Mouse (Mus musculus) liver, embryonic 12.5 days (tissue): ENCODE measurements around the gene Sdc4. TPM values are rescaled to one million over a fixed set of nuclear protein-coding genes. Genes with fewer than 3 reads are reported as not detected.

Experiments used
- ATAC-seq: fragments of 200-750 bp; cut with Nextera tagmentation; 2 replicates; pipeline ENCODE4 v1.8.0; 2017; ENCODE audit warnings: moderate number of reproducible peaks, mild to moderate bottlenecking, moderate library complexity
- H3K27ac ChIP-seq: fragments of 300-500 bp; sonication (generic); 2 replicates; pipeline ENCODE4 v1.5.1; 2016; ENCODE audit warnings: mild to moderate bottlenecking
- H3K27me3 ChIP-seq: fragments of 300-500 bp; sonication (generic); replicated peaks from 2 replicates; pipeline ENCODE4 v1.6.1; 2016; ENCODE audit warnings: mild to moderate bottlenecking, moderate library complexity
- H3K36me3 ChIP-seq: fragments of 300-500 bp; sonication (generic); 2 replicates; pipeline ENCODE4 v1.6.1; 2016; ENCODE audit warnings: mild to moderate bottlenecking, moderate library complexity
- H3K4me1 ChIP-seq: fragments of 300-500 bp; sonication (generic); 2 replicates; pipeline ENCODE4 v1.6.1; 2016
- H3K4me2 ChIP-seq: fragments of 300-500 bp; sonication (generic); 2 replicates; pipeline ENCODE4 v1.6.1; 2016; ENCODE audit warnings: mild to moderate bottlenecking, moderate library complexity
- H3K4me3 ChIP-seq: fragments of 300-500 bp; sonication (generic); 2 replicates; pipeline ENCODE4 v1.5.1; 2016; ENCODE audit warnings: mild to moderate bottlenecking, moderate library complexity
- H3K9ac ChIP-seq: fragments of 300-500 bp; sonication (generic); 2 replicates; pipeline ENCODE4 v1.6.1; 2016; ENCODE audit warnings: mild to moderate bottlenecking, moderate library complexity
- H3K9me3 ChIP-seq: fragments of 300-500 bp; sonication (generic); replicated peaks from 2 replicates; pipeline ENCODE4 v1.6.1; 2016; ENCODE audit warnings: mild to moderate bottlenecking, moderate library complexity
- WGBS: fragments of 180-500 bp; shearing (Covaris S2); methylation state at CpG from one replicate; pipeline ENCODE4 v1.1.7; 2016; ENCODE audit not compliant: insufficient replicate concordance; 5-methylcytosine and 5-hydroxymethylcytosine counted together
- polyA plus RNA-seq: library from polyadenylated mRNA; unstranded; fragments of >200 nt; fragmentation: Nextera tagmentation; extraction: Ambion mirVana; gene quantifications from 2 replicates; pipeline ENCODE4 v1.2.1, GENCODE M21; 2016

Gene Sdc4
- polyA plus RNA-seq, result 31.3 and 31.8 TPM in 2 replicates

DNA sequence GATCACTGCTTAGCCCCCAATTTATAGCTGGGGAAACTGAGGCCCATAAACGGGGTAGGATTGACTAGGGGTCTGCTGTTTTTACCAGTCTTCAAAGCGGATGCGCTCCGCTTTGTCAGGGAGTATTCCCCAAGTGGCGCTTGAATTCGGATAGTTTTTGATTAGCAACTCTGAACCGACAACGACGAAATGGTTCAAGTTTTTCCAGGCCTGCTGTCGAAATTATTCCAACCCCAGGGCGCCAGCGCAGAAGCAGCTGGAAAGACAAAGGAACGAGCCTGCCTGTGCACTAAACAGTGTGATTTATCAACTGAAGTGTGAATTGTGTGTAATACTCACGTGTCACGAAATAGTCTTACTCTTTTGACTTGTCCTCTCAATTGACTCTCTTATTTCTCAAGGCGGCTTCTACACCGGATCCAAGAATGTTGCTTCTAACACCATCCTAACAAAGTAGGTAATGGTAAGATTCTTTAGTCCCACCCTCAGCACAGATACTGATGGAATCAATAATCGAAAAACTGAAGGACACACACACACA lies at the start of gene Sdc4:
TSS of gene Sdc4 (minus strand) at position 428 of the 541 bp plus-strand sequence.
- no peak for ATAC-seq
- H3K36me3 ChIP-seq, result no peaks in the 10 kb centered on the region
- H3K27me3 ChIP-seq, result peaks cover 59% of the 10 kb centered on the region
- H3K9ac ChIP-seq, result peak within 1 kb of the TSS; percentile 62
- 9% methylated on average over 18 of the region's 18 CpGs for WGBS
- H3K27ac ChIP-seq, result no peak within 1 kb of the TSS
- peak within 1 kb of the TSS; percentile 57 for H3K4me2 ChIP-seq
- H3K9me3 ChIP-seq, result no peaks in the 10 kb centered on the region
- peak within 1 kb of the TSS; percentile 56 for H3K4me3 ChIP-seq
- H3K4me1 ChIP-seq, result 0 out of 2 replicates have a peak, but pooled peaks cover 4% of the 10 kb centered on the region

- no peak overlapping the region for H3K4me3 ChIP-seq
- ATAC-seq, result no peak
- peaks cover 12% of the 10 kb centered on the region; the same call in 1 of the 2 replicates for H3K4me1 ChIP-seq
- H3K4me2 ChIP-seq, result no peak overlapping the region
- H3K27ac ChIP-seq, result no peak overlapping the region
- 63% methylated on average over 9 of the region's 9 CpGs for WGBS
- 0 out of 2 replicates have a peak, but pooled peaks cover 3% of the 10 kb centered on the region for H3K36me3 ChIP-seq
- H3K27me3 ChIP-seq, result peaks cover 57% of the 10 kb centered on the region
- H3K9ac ChIP-seq, result no peak overlapping the region
- H3K9me3 ChIP-seq, result no peaks in the 10 kb centered on the region
Measured at GRCm38 (mm10) chr2:164487812-164488211, 44.1 kb upstream of the Sdc4 start.

DNA sequence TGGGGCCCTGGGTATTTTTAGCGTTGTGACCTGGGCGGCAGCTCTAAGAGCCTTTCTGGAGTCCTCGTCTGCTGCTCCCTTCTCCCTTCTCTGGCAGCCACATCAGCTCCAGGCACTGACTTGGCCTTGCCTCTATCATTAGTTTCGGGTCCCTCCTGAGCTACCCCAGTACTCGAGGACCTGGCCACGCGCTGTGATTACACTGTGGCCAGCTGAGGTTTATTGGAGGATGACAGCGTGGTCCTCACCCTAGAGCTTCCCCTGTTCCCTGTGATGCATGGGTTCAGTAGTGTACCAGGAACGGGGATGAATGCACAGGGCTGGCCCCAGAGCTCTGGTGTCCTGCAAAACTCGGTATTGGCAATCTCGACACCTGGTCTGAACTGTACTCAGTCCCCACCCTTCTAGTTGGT lies 43.4 kb upstream of the Sdc4 start:
- whole genome bisulfite sequencing, result 17% methylated on average over 11 of the region's 11 CpGs
- Histone ChIP-seq H3K27ac (no peak overlapping the region), H3K9me3 (no peaks in the 10 kb centered on the region), H3K4me1 (peaks cover 12% of the 10 kb centered on the region; the same call in 1 of the 2 replicates), H3K4me3 (peak overlapping the region; percentile 61), H3K4me2 (peak overlapping the region; percentile 71), H3K27me3 (peaks cover 57% of the 10 kb centered on the region), H3K9ac (0 out of 2 replicates have a peak overlapping the region, but pooled peaks have one; percentile 40), H3K36me3 (0 out of 2 replicates have a peak, but pooled peaks cover 3% of the 10 kb centered on the region)
- ATAC-seq, result peak; percentile 19; the same call in 1 of the 2 replicates

- Histone ChIP-seq H3K4me1 (peaks cover 12% of the 10 kb centered on the region; the same call in 1 of the 2 replicates), H3K27me3 (peaks cover 57% of the 10 kb centered on the region), H3K9me3 (no peaks in the 10 kb centered on the region), H3K9ac (peak overlapping the region; percentile 40), H3K27ac (no peak overlapping the region), H3K4me3 (peak overlapping the region; percentile 61), H3K4me2 (peak overlapping the region; percentile 71), H3K36me3 (0 out of 2 replicates have a peak, but pooled peaks cover 3% of the 10 kb centered on the region)
- ATAC-seq, result peak; percentile 18; the same call in 1 of the 2 replicates
- under 1% methylated on average over 90 of the region's 90 CpGs for WGBS
Measured at GRCm38 (mm10) chr2:164486258-164487114, 42.8 kb upstream of the Sdc4 start.

- ATAC-seq, result 0 out of 2 replicates have a peak, but pooled peaks have one; percentile 28
- Histone ChIP-seq H3K4me3 (peak within 1 kb of the TSS; percentile 61), H3K9ac (peak within 1 kb of the TSS; percentile 40), H3K27ac (no peak within 1 kb of the TSS), H3K4me2 (peak within 1 kb of the TSS; percentile 71), H3K27me3 (peaks cover 57% of the 10 kb centered on the region), H3K36me3 (0 out of 2 replicates have a peak, but pooled peaks cover 2% of the 10 kb centered on the region), H3K9me3 (no peaks in the 10 kb centered on the region), H3K4me1 (peaks cover 12% of the 10 kb centered on the region; the same call in 1 of the 2 replicates)
- 5% methylated on average over 26 of the region's 26 CpGs for WGBS
Measured at GRCm38 (mm10) chr2:164485681-164486257, 42.1 kb upstream of the Sdc4 start, which contains the start of gene Dbndd2. Dbndd2 (plus strand) TSS chr2:164486106.

DNA sequence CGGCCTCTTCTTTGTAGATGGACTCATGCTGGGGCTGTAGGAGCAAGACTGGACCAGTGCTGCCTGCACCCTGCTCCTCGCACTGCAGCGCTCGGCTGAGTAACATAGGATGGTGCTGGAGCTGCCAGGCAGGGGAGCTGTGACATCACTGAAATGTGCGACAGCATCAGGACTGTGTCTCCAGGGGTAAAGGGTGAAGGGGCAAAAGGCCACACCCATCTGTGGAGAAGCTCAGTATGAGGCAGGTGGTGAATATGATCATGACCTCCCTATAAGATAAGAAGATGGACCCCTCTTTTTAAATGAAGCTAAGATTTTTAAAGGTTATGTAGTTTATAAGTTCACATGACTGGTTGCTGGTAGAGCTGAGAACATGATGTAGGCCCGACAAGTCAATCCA lies 29.9 kb upstream of the Sdc4 start, which contains the start of gene Trp53tg5:
TSS of gene Trp53tg5 (minus strand) at position 101 of the 400 bp plus-strand sequence.
- no peak within 1 kb of the TSS for H3K9ac ChIP-seq

DNA sequence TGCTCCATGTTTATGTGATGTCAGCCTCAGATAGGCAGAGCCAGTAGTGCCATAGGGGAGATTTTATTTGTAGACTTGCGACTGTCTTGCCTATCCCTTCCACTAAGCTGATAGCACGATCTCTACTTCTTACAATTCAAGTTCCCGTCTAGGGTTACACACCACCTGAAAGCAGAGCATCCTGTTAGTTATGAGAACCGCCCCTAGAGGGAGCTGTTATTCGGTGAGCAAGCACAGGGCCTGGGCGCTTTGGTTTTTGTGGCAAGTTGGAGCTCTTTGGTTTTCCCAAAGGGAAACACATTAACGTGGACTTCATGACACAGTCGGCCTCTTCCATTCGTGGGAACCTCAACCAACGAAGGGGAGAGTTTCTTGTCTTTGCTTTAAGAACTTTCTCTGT lies 26.6 kb upstream of the Sdc4 start:
- Histone ChIP-seq H3K4me3 (no peak overlapping the region), H3K4me2 (no peak overlapping the region), H3K27ac (no peak overlapping the region), H3K36me3 (peaks cover 20% of the 10 kb centered on the region), H3K9me3 (no peaks in the 10 kb centered on the region), H3K27me3 (no peaks in the 10 kb centered on the region), H3K4me1 (peaks cover 13% of the 10 kb centered on the region), H3K9ac (no peak overlapping the region)
- WGBS, result 20% methylated on average over 10 of the region's 10 CpGs
- ATAC-seq, result 0 out of 2 replicates have a peak, but pooled peaks have one; percentile 44

More for the DNA sequence above, 29.9 kb upstream of the Sdc4 start, which contains the start of gene Trp53tg5:
- Histone ChIP-seq H3K9me3 (no peaks in the 10 kb centered on the region), H3K4me2 (no peak within 1 kb of the TSS), H3K36me3 (peaks cover 9% of the 10 kb centered on the region), H3K27ac (no peak within 1 kb of the TSS), H3K4me1 (no peaks in the 10 kb centered on the region), H3K4me3 (no peak within 1 kb of the TSS), H3K27me3 (no peaks in the 10 kb centered on the region)
- 80% methylated on average over 6 of the region's 6 CpGs for WGBS
- ATAC-seq, result no peak

DNA sequence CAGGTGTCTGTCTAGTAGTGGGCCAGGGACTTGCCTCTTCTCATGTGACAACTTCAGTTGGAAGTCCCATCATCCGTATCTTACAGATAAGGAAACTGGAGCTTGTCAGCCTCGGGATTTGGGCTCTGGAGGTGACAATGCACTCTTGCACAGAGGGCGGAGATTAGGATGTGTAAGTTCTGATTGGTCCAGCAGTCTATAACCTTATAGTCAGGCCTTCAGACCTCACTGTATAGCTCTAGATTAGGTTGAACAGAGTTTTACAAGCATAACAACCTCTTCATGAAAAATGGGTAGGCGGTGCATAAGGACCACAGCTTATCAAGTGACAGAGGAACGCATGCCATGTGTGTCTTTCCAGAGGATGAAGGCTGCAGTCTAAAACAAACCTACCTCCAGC lies 23.1 kb upstream of the Sdc4 start:
- Histone ChIP-seq H3K9me3 (no peaks in the 10 kb centered on the region), H3K36me3 (peaks cover 40% of the 10 kb centered on the region), H3K4me2 (no peak overlapping the region), H3K27me3 (no peaks in the 10 kb centered on the region), H3K27ac (no peak overlapping the region; the same call in 1 of the 2 replicates), H3K4me1 (peaks cover 33% of the 10 kb centered on the region), H3K9ac (no peak overlapping the region), H3K4me3 (no peak overlapping the region)
- WGBS, result 48% methylated on average over 5 of the region's 5 CpGs
- peak; percentile 68 for ATAC-seq

DNA sequence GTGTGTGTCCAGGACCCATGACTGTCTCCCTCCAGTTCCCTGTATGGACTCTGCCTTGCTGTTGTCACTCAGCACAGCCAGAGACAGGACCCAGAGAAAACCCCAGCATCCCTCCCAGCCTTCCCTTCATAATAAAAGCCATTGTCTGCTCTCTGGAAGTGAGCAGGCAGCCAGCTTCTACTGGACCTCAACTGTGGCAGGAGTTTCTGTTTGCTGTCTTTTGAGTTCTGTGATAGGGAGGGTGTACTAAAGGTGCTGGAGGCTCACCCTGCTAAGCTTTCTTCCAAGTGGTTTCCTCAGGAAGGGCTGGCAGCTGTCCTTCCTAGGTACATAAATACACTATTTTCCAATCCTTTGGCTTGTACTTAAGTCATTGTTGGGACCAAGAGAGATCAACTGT lies 21.5 kb upstream of the Sdc4 start:
- ATAC-seq, result no peak
- H3K9me3 ChIP-seq, result no peaks in the 10 kb centered on the region
- no peak overlapping the region for H3K27ac ChIP-seq
- H3K4me1 ChIP-seq, result peaks cover 36% of the 10 kb centered on the region
- peaks cover 40% of the 10 kb centered on the region for H3K36me3 ChIP-seq
- H3K4me3 ChIP-seq, result no peak overlapping the region
- no peak overlapping the region for H3K4me2 ChIP-seq
- no peak overlapping the region for H3K9ac ChIP-seq
- H3K27me3 ChIP-seq, result no peaks in the 10 kb centered on the region

DNA sequence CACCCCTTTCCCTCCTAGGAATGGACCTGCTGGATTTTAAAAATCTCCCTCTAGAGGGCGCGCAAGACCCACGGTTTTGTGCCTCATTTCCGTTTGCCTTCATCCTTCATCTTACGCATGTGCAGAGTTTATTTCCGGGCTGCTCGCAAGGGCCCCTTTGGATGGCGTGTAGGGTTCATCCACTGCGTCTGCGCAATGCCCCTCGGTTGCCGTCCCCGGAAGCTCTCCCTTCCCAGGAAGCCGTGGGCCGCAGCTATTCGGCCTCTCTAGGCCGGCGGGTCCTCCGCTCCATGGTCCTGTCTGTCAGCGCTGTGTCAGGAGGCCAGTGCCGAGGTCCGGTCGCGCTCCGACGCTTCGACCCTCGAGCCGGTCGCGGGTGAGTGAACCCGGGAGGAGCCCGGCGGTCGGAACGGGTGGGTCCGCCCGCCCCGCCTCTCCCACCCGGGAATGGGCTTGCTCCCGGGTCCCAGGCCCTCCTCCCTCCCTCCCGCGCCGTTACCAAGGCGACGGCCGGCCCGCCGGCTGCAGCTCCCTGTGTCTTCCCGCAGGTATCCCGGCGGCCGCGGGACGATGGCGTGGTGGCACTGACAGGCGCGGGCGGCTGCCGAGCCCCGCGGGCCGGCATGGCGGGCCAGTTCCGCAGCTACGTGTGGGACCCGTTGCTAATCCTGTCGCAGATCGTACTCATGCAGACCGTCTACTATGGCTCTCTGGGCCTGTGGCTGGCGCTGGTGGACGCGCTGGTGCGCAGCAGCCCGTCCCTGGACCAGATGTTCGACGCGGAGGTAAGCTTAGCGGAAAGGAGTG lies 17.3 kb upstream of the Sdc4 start, which contains the start of gene Gm20458:
TSS of gene Gm20458 (plus strand) at position 223 of the 807 bp plus-strand sequence.
- H3K4me1 ChIP-seq, result peaks cover 24% of the 10 kb centered on the region
- peak; percentile 98 for ATAC-seq
- peaks cover 34% of the 10 kb centered on the region for H3K36me3 ChIP-seq
- under 1% methylated on average over 78 of the region's 79 CpGs for WGBS
- no peaks in the 10 kb centered on the region for H3K9me3 ChIP-seq
- peak within 1 kb of the TSS; percentile 82 for H3K9ac ChIP-seq
- peak within 1 kb of the TSS; percentile 72 for H3K27ac ChIP-seq
- H3K4me3 ChIP-seq, result peak within 1 kb of the TSS; percentile 86
- H3K4me2 ChIP-seq, result peak within 1 kb of the TSS; percentile 89
- peaks cover 19% of the 10 kb centered on the region; the same call in 1 of the 2 replicates for H3K27me3 ChIP-seq

DNA sequence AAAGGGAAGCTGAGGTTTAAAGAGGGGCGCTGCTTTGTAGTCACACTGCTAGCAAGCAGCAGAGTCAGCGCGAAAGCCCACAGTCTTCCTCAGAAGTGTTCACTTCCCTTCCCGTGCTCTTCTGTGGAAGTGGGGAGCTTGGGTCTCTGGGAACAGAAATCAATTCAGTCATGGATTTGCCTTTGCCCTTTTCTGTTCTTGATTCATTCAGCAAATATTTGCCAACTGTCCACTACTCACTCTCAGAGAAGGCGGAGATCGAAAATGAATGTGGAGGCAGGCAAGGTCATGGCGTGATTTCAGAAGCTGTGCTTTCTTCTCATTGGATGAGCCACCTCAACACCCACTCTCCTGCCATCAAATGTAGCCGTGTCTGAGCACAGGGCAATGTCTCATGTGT lies 14.8 kb upstream of the Sdc4 start:
- Histone ChIP-seq H3K9ac (no peak overlapping the region), H3K27me3 (peaks cover 23% of the 10 kb centered on the region), H3K4me3 (no peak overlapping the region), H3K4me1 (peaks cover 29% of the 10 kb centered on the region), H3K27ac (peak overlapping the region; percentile 61), H3K4me2 (no peak overlapping the region), H3K36me3 (peaks cover 11% of the 10 kb centered on the region), H3K9me3 (no peaks in the 10 kb centered on the region)
- ATAC-seq, result no peak
- WGBS, result 57% methylated on average over 8 of the region's 8 CpGs
